Mouse (Mus musculus) hindbrain, embryonic 12.5 days (tissue): ENCODE results near the gene Eif5a2. TPM values are rescaled to one million over a fixed set of nuclear protein-coding genes. Genes with fewer than 3 reads are reported as not detected.

ENCODE experiments used
- ATAC-seq: fragments of 200-750 bp; cut with Nextera tagmentation; 2 replicates; pipeline ENCODE4 v1.8.0; 2017; ENCODE audit warnings: moderate TSS enrichment; ENCODE audit not compliant: low FRiP score
- H3K27ac ChIP-seq: fragments of 300-500 bp; sonication (generic); 2 replicates; pipeline ENCODE4 v1.5.1; 2016; ENCODE audit warnings: mild to moderate bottlenecking
- H3K27me3 ChIP-seq: fragments of 300-500 bp; sonication (generic); 2 replicates; pipeline ENCODE4 v1.6.1; 2016; ENCODE audit warnings: mild to moderate bottlenecking
- H3K36me3 ChIP-seq: fragments of 300-500 bp; sonication (generic); 2 replicates; pipeline ENCODE4 v1.6.1; 2016; ENCODE audit warnings: mild to moderate bottlenecking
- H3K4me1 ChIP-seq: fragments of 300-500 bp; sonication (generic); 2 replicates; pipeline ENCODE4 v1.6.1; 2016
- H3K4me2 ChIP-seq: fragments of 300-500 bp; sonication (generic); replicated peaks from 2 replicates; pipeline ENCODE4 v1.6.1; 2016; ENCODE audit warnings: mild to moderate bottlenecking
- H3K4me3 ChIP-seq: fragments of 300-500 bp; sonication (generic); 2 replicates; pipeline ENCODE4 v1.5.1; 2016; ENCODE audit warnings: mild to moderate bottlenecking
- H3K9ac ChIP-seq: fragments of 300-500 bp; sonication (generic); 2 replicates; pipeline ENCODE4 v1.6.1; 2016; ENCODE audit warnings: mild to moderate bottlenecking, moderate library complexity
- H3K9me3 ChIP-seq: fragments of 300-500 bp; sonication (generic); replicated peaks from 2 replicates; pipeline ENCODE4 v1.6.1; 2016; ENCODE audit warnings: mild to moderate bottlenecking
- WGBS: fragments of 180-500 bp; shearing (Covaris S2); methylation state at CpG from one replicate; pipeline ENCODE4 v1.1.7; 2016; 5-methylcytosine and 5-hydroxymethylcytosine counted together
- polyA plus RNA-seq: library from polyadenylated mRNA; unstranded; fragments of >200 nt; fragmentation: Nextera tagmentation; extraction: Ambion mirVana; gene quantifications from 2 replicates; pipeline ENCODE4 v1.2.1, GENCODE M21; 2016

Eif5a2 gene
- polyA plus RNA-seq, 1 experiment from 2014 or later = 16.0 TPM

DNA sequence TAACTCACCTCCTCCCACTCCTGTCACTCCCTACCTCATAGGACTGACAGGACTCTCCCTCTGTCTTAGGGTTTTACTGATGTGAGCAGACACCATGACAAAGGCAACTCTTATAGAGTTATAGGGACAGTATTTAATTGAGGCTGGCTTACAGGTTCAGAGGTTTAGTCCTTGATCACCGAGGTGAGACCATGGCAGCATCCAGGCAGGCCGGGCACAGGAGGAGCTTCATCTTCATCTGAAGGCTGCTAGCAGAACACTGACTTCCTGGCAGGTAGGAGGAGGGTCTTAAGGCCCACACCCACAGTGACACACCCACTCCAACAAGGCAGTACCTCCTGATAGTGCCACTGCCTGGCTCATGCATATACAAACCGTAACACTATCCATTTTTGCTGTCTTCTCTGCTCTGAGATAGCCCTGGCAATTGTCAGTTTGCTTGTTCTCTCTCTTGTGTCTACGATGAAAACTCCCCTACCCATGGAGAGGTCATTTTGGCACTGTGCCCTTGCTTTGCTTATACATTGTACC, 35.0 kb downstream of the Eif5a2 start:
- no peaks in the 10 kb centered on the region for H3K9me3 ChIP-seq
- H3K36me3 ChIP-seq = no peaks in the 10 kb centered on the region
- no peak overlapping the region for H3K27ac ChIP-seq
- H3K4me1 ChIP-seq = no peaks in the 10 kb centered on the region
- H3K4me3 ChIP-seq = no peak overlapping the region
- 77% methylated on average over 4 of the region's 4 CpGs for WGBS
- H3K4me2 ChIP-seq = no peak overlapping the region
- H3K9ac ChIP-seq = no peak overlapping the region
- ATAC-seq = no peak
- H3K27me3 ChIP-seq = no peaks in the 10 kb centered on the region

DNA sequence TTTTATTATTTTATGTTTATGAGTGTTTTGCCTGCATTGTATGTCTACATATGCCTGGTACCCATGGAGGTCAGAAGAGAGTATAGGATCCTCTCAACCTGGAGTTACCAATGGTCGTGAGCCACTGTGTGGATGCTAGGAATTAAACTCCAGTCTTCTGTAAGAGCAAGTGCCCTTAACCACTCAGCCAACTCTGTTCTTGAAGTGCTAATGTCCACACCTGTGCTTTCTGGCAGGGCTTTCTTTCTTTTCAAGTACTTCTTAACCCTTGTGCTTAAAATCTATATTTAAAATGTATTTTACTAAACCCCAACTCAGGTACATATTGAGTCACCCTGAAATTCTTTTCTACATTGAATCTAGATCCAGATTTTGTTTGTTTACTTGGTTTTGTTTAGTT, 45.2 kb downstream of the Eif5a2 start:
- WGBS = 88% methylated on average over 1 of the region's 1 CpGs
- no peak overlapping the region for H3K4me3 ChIP-seq
- ATAC-seq = no peak
- H3K4me1 ChIP-seq = no peaks in the 10 kb centered on the region
- H3K9me3 ChIP-seq = no peaks in the 10 kb centered on the region
- H3K36me3 ChIP-seq = no peaks in the 10 kb centered on the region
- H3K4me2 ChIP-seq = no peak overlapping the region
- H3K27me3 ChIP-seq = no peaks in the 10 kb centered on the region
- no peak overlapping the region for H3K27ac ChIP-seq
- no peak overlapping the region for H3K9ac ChIP-seq

DNA sequence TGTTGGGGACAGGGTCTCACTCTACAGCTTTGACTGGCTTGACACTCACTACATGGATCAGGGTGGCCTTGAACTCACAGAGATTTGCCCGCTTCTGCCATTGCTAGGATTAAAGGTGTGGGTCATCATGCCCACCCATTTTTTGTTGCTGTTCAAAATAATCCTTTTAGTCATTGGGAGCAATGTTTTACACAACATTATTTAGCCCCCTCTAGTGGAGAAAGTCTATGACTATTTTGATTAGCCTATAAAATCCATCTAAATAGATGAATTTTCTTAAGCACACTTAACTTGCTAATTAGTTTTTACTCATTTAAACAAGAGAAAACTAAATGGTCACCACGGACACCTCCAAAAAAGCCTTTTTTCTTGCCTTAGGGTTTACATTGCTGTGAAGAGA, 46.5 kb downstream of the Eif5a2 start:
- H3K9ac ChIP-seq = no peak overlapping the region
- H3K4me2 ChIP-seq = no peak overlapping the region
- H3K27ac ChIP-seq = no peak overlapping the region
- ATAC-seq = no peak
- no peaks in the 10 kb centered on the region for H3K9me3 ChIP-seq
- WGBS = 89% methylated on average over 2 of the region's 2 CpGs
- no peaks in the 10 kb centered on the region for H3K4me1 ChIP-seq
- H3K4me3 ChIP-seq = no peak overlapping the region
- H3K27me3 ChIP-seq = no peaks in the 10 kb centered on the region
- no peaks in the 10 kb centered on the region for H3K36me3 ChIP-seq

DNA sequence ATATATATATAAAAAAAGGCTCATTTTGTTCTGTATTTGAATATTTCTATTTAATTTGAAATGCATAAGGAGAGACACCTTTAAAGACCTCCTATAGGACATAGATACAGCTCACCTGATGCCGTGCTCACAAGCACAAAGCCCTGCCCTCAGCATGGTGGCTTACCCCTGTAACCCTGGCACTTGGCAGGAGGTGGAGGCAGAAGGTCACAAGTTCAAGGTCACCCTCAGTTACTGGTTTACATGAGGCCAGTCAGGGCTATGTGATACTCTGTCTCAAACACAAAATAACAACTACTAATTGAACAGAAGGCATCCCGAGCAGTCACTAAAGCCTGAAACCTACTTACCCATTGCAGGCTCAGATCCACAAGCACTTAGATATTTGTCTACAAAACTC, 48.4 kb downstream of the Eif5a2 start:
- H3K4me1 ChIP-seq = no peaks in the 10 kb centered on the region
- no peaks in the 10 kb centered on the region for H3K9me3 ChIP-seq
- no peak overlapping the region for H3K9ac ChIP-seq
- ATAC-seq = no peak
- H3K27me3 ChIP-seq = no peaks in the 10 kb centered on the region
- H3K36me3 ChIP-seq = no peaks in the 10 kb centered on the region
- 93% methylated on average over 2 of the region's 2 CpGs for WGBS
- H3K4me2 ChIP-seq = no peak overlapping the region
- H3K27ac ChIP-seq = no peak overlapping the region
- no peak overlapping the region for H3K4me3 ChIP-seq

DNA sequence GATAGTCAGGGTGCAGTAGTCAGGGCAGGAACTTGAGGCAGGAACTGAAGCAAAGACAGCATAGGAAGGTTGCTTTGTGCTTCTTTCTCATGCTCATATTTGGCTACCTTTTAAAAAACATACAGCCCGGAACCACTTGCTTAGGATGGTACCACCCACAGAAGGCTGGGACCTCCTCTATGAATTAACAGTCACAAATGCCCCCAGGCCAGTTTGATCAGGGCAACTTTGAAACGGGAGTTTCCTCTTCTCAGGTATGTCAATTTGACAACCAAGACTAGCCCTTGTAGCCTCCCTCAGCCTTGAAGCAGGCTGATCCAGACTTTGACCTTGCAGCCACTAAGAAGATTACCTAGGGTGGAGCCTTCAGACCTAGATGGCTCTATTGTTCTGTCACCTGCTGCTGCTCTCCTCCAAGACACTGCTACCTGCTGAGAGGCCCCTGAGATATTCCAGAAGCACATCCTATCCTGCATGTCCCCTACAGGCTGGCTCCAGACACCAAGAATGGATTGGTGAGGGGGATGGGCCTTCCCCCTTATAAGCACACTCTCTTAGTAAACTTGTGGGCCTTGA, 55.8 kb downstream of the Eif5a2 start:
- H3K9me3 ChIP-seq = no peaks in the 10 kb centered on the region
- no peak overlapping the region for H3K9ac ChIP-seq
- no peak overlapping the region for H3K4me3 ChIP-seq
- no peak for ATAC-seq
- no peaks in the 10 kb centered on the region for H3K36me3 ChIP-seq
- 79% methylated on average over 2 of the region's 2 CpGs for WGBS
- H3K27me3 ChIP-seq = no peaks in the 10 kb centered on the region
- no peak overlapping the region for H3K27ac ChIP-seq
- peaks cover 1% of the 10 kb centered on the region; the same call in 1 of the 2 replicates for H3K4me1 ChIP-seq
- no peak overlapping the region for H3K4me2 ChIP-seq

DNA sequence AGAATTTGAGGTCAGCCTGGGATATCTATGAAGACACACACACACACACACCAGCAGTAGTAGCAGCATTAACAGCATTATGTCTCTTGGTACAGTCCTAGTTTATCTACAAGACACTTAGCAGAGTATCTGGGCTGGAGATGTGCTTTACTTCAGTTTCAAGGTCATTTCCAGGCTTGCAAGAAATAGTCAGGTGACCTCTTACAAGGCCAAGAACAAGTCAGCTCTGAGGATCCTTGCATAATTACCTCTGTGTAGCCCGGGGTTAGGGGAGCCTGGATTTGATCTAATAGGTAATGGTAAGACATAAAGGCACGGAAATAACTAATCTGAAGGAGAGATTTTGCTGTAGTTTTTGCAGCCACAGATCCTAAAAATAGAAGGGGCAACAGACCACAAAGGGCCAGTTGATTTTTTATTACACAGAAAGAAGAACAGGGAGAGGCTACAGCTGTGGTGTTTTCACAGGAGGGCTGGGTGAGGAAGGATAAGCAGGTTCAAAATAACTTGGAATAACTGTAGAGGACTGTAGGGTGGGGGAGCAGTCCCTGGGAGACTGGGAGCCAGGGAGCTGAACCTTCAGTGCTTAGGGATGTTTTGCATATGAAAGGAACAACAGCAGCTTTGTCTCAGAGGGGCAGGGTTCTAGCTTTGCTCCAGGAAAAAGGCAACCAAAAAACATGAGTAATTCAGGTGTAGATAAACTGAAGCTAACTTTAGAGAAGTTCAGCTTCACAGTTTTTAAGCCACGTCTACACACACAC, 61.0 kb downstream of the Eif5a2 start:
- H3K9me3 ChIP-seq = no peaks in the 10 kb centered on the region
- WGBS = 39% methylated on average over 3 of the region's 3 CpGs
- peaks cover 9% of the 10 kb centered on the region for H3K4me1 ChIP-seq
- no peak overlapping the region for H3K27ac ChIP-seq
- no peaks in the 10 kb centered on the region for H3K36me3 ChIP-seq
- H3K9ac ChIP-seq = no peak overlapping the region
- H3K4me3 ChIP-seq = no peak overlapping the region
- H3K4me2 ChIP-seq = no peak overlapping the region
- no peaks in the 10 kb centered on the region for H3K27me3 ChIP-seq
- no peak for ATAC-seq

DNA sequence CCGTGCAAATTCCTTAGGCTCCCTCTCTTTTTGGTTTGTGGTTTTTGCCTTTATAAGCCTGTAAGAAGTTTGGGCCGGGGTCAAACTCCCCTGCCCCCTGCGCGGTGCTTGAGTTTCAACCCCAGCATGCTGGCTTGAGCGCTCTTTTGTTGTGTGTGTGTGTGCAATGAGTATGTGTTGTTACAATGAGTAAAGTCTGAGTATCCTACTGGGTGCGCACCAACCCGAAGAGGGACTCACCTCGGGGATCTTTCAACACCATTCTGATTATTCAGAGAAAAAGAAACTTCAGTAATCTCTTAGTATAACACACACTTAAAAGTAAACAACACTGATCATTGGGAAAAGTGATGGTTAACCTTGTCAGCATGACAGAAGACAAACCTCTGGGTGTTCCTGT, 62.2 kb downstream of the Eif5a2 start:
- no peak overlapping the region for H3K27ac ChIP-seq
- no peak overlapping the region for H3K9ac ChIP-seq
- 46% methylated on average over 8 of the region's 8 CpGs for WGBS
- no peak overlapping the region for H3K4me2 ChIP-seq
- no peaks in the 10 kb centered on the region for H3K9me3 ChIP-seq
- no peaks in the 10 kb centered on the region for H3K36me3 ChIP-seq
- no peaks in the 10 kb centered on the region for H3K27me3 ChIP-seq
- no peak for ATAC-seq
- peaks cover 9% of the 10 kb centered on the region for H3K4me1 ChIP-seq
- no peak overlapping the region for H3K4me3 ChIP-seq

DNA sequence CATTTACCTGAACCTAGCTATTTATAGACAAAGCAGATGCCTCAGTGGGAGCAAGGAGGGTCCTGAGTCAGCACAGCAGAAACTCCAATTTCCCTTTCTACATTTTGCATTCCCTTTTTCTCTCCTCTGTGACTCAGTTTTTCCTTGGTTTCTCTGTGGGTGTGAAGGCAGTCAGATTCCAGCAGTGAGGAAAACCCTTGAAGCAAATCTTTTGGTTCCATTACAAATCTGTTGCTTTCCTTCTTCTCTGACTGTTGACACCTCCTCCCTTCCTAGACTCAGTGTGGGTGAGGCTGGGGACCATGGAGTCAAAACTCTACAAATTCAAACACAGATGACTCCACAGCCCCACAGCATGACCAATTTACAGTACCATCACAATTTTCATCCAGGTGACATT, 66.0 kb downstream of the Eif5a2 start:
- Histone ChIP-seq H3K27me3 (no peaks in the 10 kb centered on the region), H3K9me3 (no peaks in the 10 kb centered on the region), H3K36me3 (no peaks in the 10 kb centered on the region), H3K27ac (no peak overlapping the region), H3K9ac (no peak overlapping the region), H3K4me1 (peaks cover 5% of the 10 kb centered on the region), H3K4me2 (no peak overlapping the region), H3K4me3 (no peak overlapping the region)
- no peak for ATAC-seq

Other genes starting within 250 kb of the Eif5a2 start
- 0.31 TPM in 1 of 2 replicates, not detected in the other for gene Slc2a2, start 83.4 kb upstream of the Eif5a2 start, polyA plus RNA-seq
- gene Rpl22l1, start 24.2 kb downstream of the Eif5a2 start, polyA plus RNA-seq = 300 and 365 TPM in 2 replicates
- gene Gm1527, start 111.3 kb downstream of the Eif5a2 start, polyA plus RNA-seq = not detected in 2 replicates